23 mouse cellular contexts compared by ENCODE assay signal in genomic region chr2:126601918-126602600, GRCm38 (mm10). TPM values are rescaled to one million over a fixed set of nuclear protein-coding genes. Genes with fewer than 3 reads are reported as not detected.
A peak's percentile ranks its signal among the peaks of the same experiment; 100 is the strongest.
DNase-seq lines count a peak whose midpoint lies in the region; ATAC-seq and TF ChIP-seq lines count a peak whose summit lies in the region.
"Had no signal": no experiment of that assay in that cellular context is flagged by ENCODE, and none has a peak within 500 bp of the region (broad histone marks: within the 10 kb centered on the region; RNA-seq: fewer than 3 reads in every experiment).

No protein-coding gene starts in this region.

- no peak overlapping the region for H3K27ac ChIP-seq in CH12.LX (ENCODE audit: insufficient read depth, low read depth)
- H3K27ac ChIP-seq in hindbrain, embryonic 14.5 days = no peak overlapping the region
- H3K27ac ChIP-seq: forebrain, embryonic 10.5 days; hindbrain, embryonic 13.5 days; intestine, embryonic 15.5 days; limb, embryonic 10.5 days; liver, embryonic 13.5 days; midbrain, embryonic 15.5 days; stomach, postnatal 0 days had no signal

- in situ Hi-C loops in CH12.LX (cut with MboI; ENCODE audit: low pct_ligation_motif_present, low pct_unique_long_range_greater_than_20kb, low sequenced_read_pairs) = loop anchor here (10.0 kb wide), 1 partner anchor 63 kb away; no protein-coding TSS in a partner anchor

- 89% methylated on average over 14 of the region's 14 CpGs for WGBS in hindbrain, embryonic 14.5 days

- no peak for TF ChIP-seq CTCF in CH12.LX (conservative IDR thresholded peaks at IDR 0.05 in 1 of 2, IDR thresholded peaks at IDR 0.05 in 1 of 2; ENCODE audit: low read depth in 2 of 2, low read length in 2 of 2)

- no peaks in the 10 kb centered on the region for H3K27me3 ChIP-seq in CH12.LX (replicated peaks)
- no peaks in the 10 kb centered on the region for H3K27me3 ChIP-seq in hindbrain, embryonic 14.5 days (ENCODE audit: control insufficient read depth, insufficient read depth, low read length)
- H3K27me3 ChIP-seq: hindbrain, embryonic 13.5 days; intestine, embryonic 15.5 days; midbrain, embryonic 15.5 days had no signal

- dilution Hi-C loops in CH12.LX (cut with MboI; ENCODE audit: extremely low pct_ligation_motif_present, extremely low pct_unique_long_range_greater_than_20kb, low sequenced_read_pairs) = no loop called here

- H3K4me3 ChIP-seq in CH12.LX (replicated peaks in 1 of 3; ENCODE audit: low read depth in 2 of 3, low read length in 2 of 3, poor library complexity in 1 of 3) = no peak overlapping the region
- no peak overlapping the region for H3K4me3 ChIP-seq in hindbrain, embryonic 14.5 days (replicated peaks; ENCODE audit: low read length)
- H3K4me3 ChIP-seq: forebrain, embryonic 10.5 days; hindbrain, embryonic 13.5 days; intestine, embryonic 15.5 days; limb, embryonic 10.5 days; liver, embryonic 13.5 days; midbrain, embryonic 15.5 days had no signal

- no peak for TF ChIP-seq RAD21 in CH12.LX (IDR thresholded peaks at IDR 0.05; ENCODE audit: low read depth, low read length)

- peaks cover 9 to 33% of the 10 kb centered on the region in 2 experiments for H3K4me1 ChIP-seq in CH12.LX (ENCODE audit: control insufficient read depth in 1 of 2, insufficient read depth in 2 of 2)
- no peaks in the 10 kb centered on the region for H3K4me1 ChIP-seq in hindbrain, embryonic 14.5 days (replicated peaks; ENCODE audit: control insufficient read depth, insufficient read depth, low read length)
- H3K4me1 ChIP-seq: hindbrain, embryonic 13.5 days; intestine, embryonic 15.5 days; midbrain, embryonic 15.5 days had no signal

- no peaks in the 10 kb centered on the region for H3K79me2 ChIP-seq in CH12.LX (replicated peaks; ENCODE audit: control insufficient read depth, extremely low read depth, insufficient read depth, poor library complexity, severe bottlenecking)

- TF ChIP-seq EP300 in CH12.LX (IDR thresholded peaks at IDR 0.05; ENCODE audit: low read length) = peak; percentile 81

- peak overlapping the region; percentile 38 for H3K4me2 ChIP-seq in CH12.LX (ENCODE audit: insufficient read depth, low read depth, poor library complexity, severe bottlenecking)
- H3K4me2 ChIP-seq in hindbrain, embryonic 14.5 days (replicated peaks) = no peak overlapping the region
- H3K4me2 ChIP-seq: heart, embryonic 11.5 days; hindbrain, embryonic 13.5 days; intestine, embryonic 15.5 days; liver, embryonic 13.5 days; midbrain, embryonic 15.5 days had no signal

- H3K9ac ChIP-seq in CH12.LX (ENCODE audit: insufficient read depth, low read depth) = no peak overlapping the region
- H3K9ac ChIP-seq in hindbrain, embryonic 14.5 days = no peak overlapping the region
- H3K9ac ChIP-seq: hindbrain, embryonic 13.5 days; intestine, embryonic 15.5 days; liver, embryonic 13.5 days; midbrain, embryonic 15.5 days had no signal

- no peaks in the 10 kb centered on the region for H3K9me3 ChIP-seq in CH12.LX (replicated peaks; ENCODE audit: low read length)
- H3K9me3 ChIP-seq in hindbrain, embryonic 14.5 days (ENCODE audit: control insufficient read depth, low read length) = no peaks in the 10 kb centered on the region
- H3K9me3 ChIP-seq: forebrain, embryonic 10.5 days; hindbrain, embryonic 13.5 days; intestine, embryonic 15.5 days; limb, embryonic 10.5 days; liver, embryonic 13.5 days; midbrain, embryonic 15.5 days had no signal

- no peak for TF ChIP-seq POLR2A in CH12.LX (IDR thresholded peaks at IDR 0.05; ENCODE audit: low read depth, low read length)

- ATAC-seq in hindbrain, embryonic 14.5 days (ENCODE audit: low FRiP score) = no peak
- ATAC-seq: intestine, embryonic 15.5 days; lung, postnatal 0 days; midbrain, embryonic 15.5 days had no signal

- no peaks in the 10 kb centered on the region for H3K36me3 ChIP-seq in CH12.LX (replicated peaks in 1 of 2; ENCODE audit: control insufficient read depth in 1 of 2, insufficient read depth in 1 of 2, low read length in 1 of 2)
- no peaks in the 10 kb centered on the region for H3K36me3 ChIP-seq in hindbrain, embryonic 14.5 days (replicated peaks; ENCODE audit: control insufficient read depth, insufficient read depth)
- H3K36me3 ChIP-seq: forebrain, embryonic 10.5 days; hindbrain, embryonic 13.5 days; intestine, embryonic 15.5 days; limb, embryonic 10.5 days; liver, embryonic 13.5 days; midbrain, embryonic 15.5 days had no signal

- peak; percentile 84 for DNase-seq in A20 (ENCODE audit: low read depth, low spot score)
- DNase-seq in CH12.LX (ENCODE audit: extremely low read depth) = peak; percentile 60
- peak; percentile 42 for DNase-seq in induced T-regulatory cell, adult 2 months (ENCODE audit: low read depth)
- peak; percentile 11 to 42 for DNase-seq in natural killer cell, adult 2 months (ENCODE audit: low spot score in 2 of 2)
- DNase-seq in layer of hippocampus, adult 18-20 months (ENCODE audit: low spot score in 2 of 2) = no peak
- no peak for DNase-seq in hindbrain, embryonic 14.5 days (ENCODE audit: low spot score)
- DNase-seq in gastrocnemius, postnatal 4 days (ENCODE audit: low spot score in 2 of 2) = no peak
- DNase-seq: adrenal gland, adult 2 months; cerebellum, postnatal 36 days; heart, postnatal 14 days; kidney, adult 9 months; kidney, postnatal 36 days; layer of hippocampus, adult 9-11 months; liver, embryonic 13.5 days; right cerebral cortex, adult 18-20 months had no signal

TF ChIP-seq in CH12.LX, 34 proteins besides CTCF, POLR2A, EP300 and RAD21:
- TF ChIP-seq MEF2A (IDR thresholded peaks at IDR 0.05; ENCODE audit: borderline replicate concordance, low read depth, low read length) = no peak
- 0 out of 2 replicates have a peak, but pooled peaks have one; percentile 15 for TF ChIP-seq TBP (conservative IDR thresholded peaks at IDR 0.05; ENCODE audit: low read depth, low read length)
- 0 out of 2 replicates have a peak, but pooled peaks have one; percentile 44 for TF ChIP-seq TCF12 (IDR thresholded peaks at IDR 0.05; ENCODE audit: low read depth, low read length)
- TF ChIP-seq IRF4 (IDR thresholded peaks at IDR 0.05; ENCODE audit: low read depth, low read length) = peak; percentile 87
- TF ChIP-seq ZMIZ1 (IDR thresholded peaks at IDR 0.05; ENCODE audit: low read depth, low read length) = no peak
- TF ChIP-seq MAX (IDR thresholded peaks at IDR 0.05; ENCODE audit: low read length) = 0 out of 2 replicates have a peak, but pooled peaks have one; percentile 28
- peak; percentile 35; the same call in 1 of the 2 replicates for TF ChIP-seq BHLHE40 (IDR thresholded peaks at IDR 0.05; ENCODE audit: low read depth, low read length)
- peak; percentile 3; the same call in 1 of the 2 replicates for TF ChIP-seq SMC3 (IDR thresholded peaks at IDR 0.05; ENCODE audit: low read depth, low read length)
TF ChIP-seq in CH12.LX: peak in this region for 6.

RNA-seq across cellular contexts. Expression of gene Hdc, which starts 17.0 kb away (rescaled TPM):
- 0.80 and 1.8 TPM in 2 replicates for total RNA-seq in CH12.LX (2012; rRNA removed)
- total RNA-seq in CH12.LX (2014; rRNA removed) = 1.5 and 2.9 TPM in 2 replicates
- polyA plus RNA-seq in CH12.LX (2012; ENCODE audit: insufficient read length, low read depth) = 1.1 and 1.6 TPM in 2 replicates
- 1 to 10 TPM; 1.2 to 2.2 TPM for total RNA-seq in layer of hippocampus, adult 18-20 months (2021)
- 1.1 and 2.5 TPM in 2 replicates for polyA plus RNA-seq in hindbrain, embryonic 14.5 days (2014; fragmentation: Nextera tagmentation; extraction: Ambion mirVana)
- 1 to 10 TPM; 2.9 to 3.5 TPM for total RNA-seq in gastrocnemius, postnatal 4 days (2021)

RNA-seq across cellular contexts. Expression of gene Slc27a2, which starts 49.9 kb away (rescaled TPM):
- not detected in 2 replicates for total RNA-seq in CH12.LX (2012; rRNA removed)
- not detected in 2 replicates for total RNA-seq in CH12.LX (2014; rRNA removed)
- polyA plus RNA-seq in CH12.LX (2012; ENCODE audit: insufficient read length, low read depth) = not detected in 2 replicates
- 10 to 100 TPM; 13.9 to 14.2 TPM for total RNA-seq in layer of hippocampus, adult 18-20 months (2021)
- 9.7 and 13.4 TPM in 2 replicates for polyA plus RNA-seq in hindbrain, embryonic 14.5 days (2014; fragmentation: Nextera tagmentation; extraction: Ambion mirVana)
- under 1 TPM; 0.54 to 0.96 TPM for total RNA-seq in gastrocnemius, postnatal 4 days (2021)

Comparison
In these comparisons a context has a peak if more than half of its experiments do, and no peak if none do; other contexts are left out.
1. DNase-seq: peak in A20 (single experiment), CH12.LX (single experiment), induced T-regulatory cell, adult 2 months (single experiment) and natural killer cell, adult 2 months (2 of 2); none in layer of hippocampus, adult 18-20 months (0 of 2), hindbrain, embryonic 14.5 days (single experiment) and gastrocnemius, postnatal 4 days (0 of 2).
2. RNA of gene Slc27a2, which starts 49.9 kb away (total RNA-seq): 13.9 to 14.2 TPM in layer of hippocampus, adult 18-20 months; 0.54 to 0.96 TPM in gastrocnemius, postnatal 4 days and not detected in CH12.LX; every median in the first group is over 4 times any median in the second.